Mouse (Mus musculus) Muller cell, postnatal 12 days (primary cell): ENCODE measurements at regions not wholly inside any gene's neighbourhood (a gene's known extent, or its start where the extent isn't known, plus 50 kb on each side); places are given as distances from the start of the nearest gene placed in this dataset.

Experiments used
- DNase-seq: peaks from one replicate; pipeline ENCODE4 v3.0.0-alpha.2; 2015; ENCODE audit errors: inconsistent ontology term

- DNase-seq, result no peak
These were observed 108.5 kb upstream of the Pter start for GRCm38 (mm10) chr2:12815339-12815738.

DNA sequence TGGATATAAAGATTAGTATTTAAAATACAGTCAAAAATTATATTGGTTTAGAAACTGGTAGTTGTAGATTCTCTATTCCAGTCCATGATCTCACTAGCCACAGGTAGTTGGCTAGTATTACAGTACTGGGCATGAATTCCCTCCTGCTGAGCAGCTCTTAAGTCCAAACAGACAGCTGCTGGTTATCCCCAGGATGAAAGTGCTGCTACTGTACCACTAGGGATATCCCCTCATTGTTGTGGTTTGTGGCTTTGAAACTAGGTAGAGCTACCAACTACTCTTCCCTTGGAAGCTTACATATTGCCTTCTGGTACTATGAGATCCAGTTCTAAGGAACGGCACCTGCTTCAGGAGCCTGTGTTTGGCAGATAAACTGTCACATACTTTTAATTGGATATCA lies 97.9 kb upstream of the Pter start:
- no peak for DNase-seq

GRCm38 (mm10) chr2:12833579-12833978 lies 90.3 kb upstream of the Pter start:
- no peak for DNase-seq

DNA sequence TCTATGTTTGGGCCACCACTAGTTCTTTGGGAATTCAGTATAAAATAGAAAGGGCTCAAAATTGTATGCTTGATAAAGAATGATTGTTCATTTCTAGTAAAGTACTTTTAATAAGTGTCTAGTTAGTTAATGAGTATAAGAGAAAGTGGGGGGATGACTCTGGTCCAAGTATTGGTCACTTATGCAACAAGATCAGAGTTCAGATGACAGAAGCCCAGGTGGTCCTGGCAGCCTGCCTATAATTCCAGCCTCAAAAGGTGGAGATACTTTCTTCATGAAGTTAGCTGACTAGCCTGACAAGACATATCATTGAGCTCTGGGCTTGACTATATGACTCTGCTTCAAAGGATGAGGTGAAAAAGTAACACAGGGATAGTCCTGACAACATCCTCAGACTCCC lies 57.3 kb upstream of the Pter start:
- DNase-seq, result no peak

DNA sequence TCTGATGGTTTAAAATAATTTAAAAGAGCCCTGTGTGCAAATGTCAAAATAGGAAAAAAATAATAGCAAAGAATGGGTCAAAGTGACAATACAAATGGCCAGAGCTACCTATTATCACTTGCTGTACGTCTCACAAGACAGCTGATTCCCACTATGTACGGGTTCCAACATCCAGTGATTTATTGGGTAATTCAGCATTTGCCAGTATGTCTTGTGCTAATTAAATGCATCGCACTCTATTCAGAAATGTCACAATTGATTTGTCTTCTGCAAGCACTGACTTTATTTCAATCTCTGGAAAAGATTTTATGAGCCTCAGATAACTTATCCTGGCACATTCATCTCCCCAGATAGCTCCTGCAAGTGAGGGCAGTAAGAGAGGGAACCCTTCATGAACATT lies 55.1 kb upstream of the Pter start:
- no peak for DNase-seq
